Mouse (Mus musculus): ENCODE data around the gene Sec14l1. TPM values are rescaled to one million over a fixed set of nuclear protein-coding genes. Genes with fewer than 3 reads are reported as not detected.

The Sec14l1 gene
- polyA plus RNA-seq, 1 experiment from 2014 or later, result 22.3 TPM

GRCm38 (mm10) chr11:117109179-117109954 is 5.6 kb upstream of the Sec14l1 start:
- H3K27me3 ChIP-seq (replicated peaks; ENCODE audit: control insufficient read depth, insufficient read depth, low read length), result no peaks in the 10 kb centered on the region
- no peaks in the 10 kb centered on the region for H3K36me3 ChIP-seq (ENCODE audit: control insufficient read depth, insufficient read depth, low read length)
- WGBS, result 79% methylated on average over 12 of the region's 12 CpGs
- ATAC-seq (replicated peaks; ENCODE audit: low FRiP score, low TSS enrichment, low read depth), result no peak
- no peak for DNase-seq (ENCODE audit: low spot score)
- H3K9me3 ChIP-seq (ENCODE audit: control insufficient read depth, low read length), result no peaks in the 10 kb centered on the region
- H3K4me2 ChIP-seq (ENCODE audit: low read length), result no peak overlapping the region
- H3K4me3 ChIP-seq (ENCODE audit: low read depth, low read length), result no peak overlapping the region
- H3K4me1 ChIP-seq (replicated peaks; ENCODE audit: control insufficient read depth, insufficient read depth, low read length), result peaks cover 20% of the 10 kb centered on the region
- H3K27ac ChIP-seq (ENCODE audit: low read depth), result peak overlapping the region; percentile 54
- H3K9ac ChIP-seq (ENCODE audit: low read length), result no peak overlapping the region

GRCm38 (mm10) chr11:117111967-117112648 is 2.9 kb upstream of the Sec14l1 start:
- DNase-seq (ENCODE audit: low spot score) (no peak), ATAC-seq (replicated peaks; ENCODE audit: low FRiP score, low TSS enrichment, low read depth) (no peak)
- no peak overlapping the region for H3K9ac ChIP-seq (ENCODE audit: low read length)
- WGBS, result 89% methylated on average over 11 of the region's 11 CpGs
- no peaks in the 10 kb centered on the region for H3K27me3 ChIP-seq (replicated peaks; ENCODE audit: control insufficient read depth, insufficient read depth, low read length)
- no peak overlapping the region for H3K4me3 ChIP-seq (ENCODE audit: low read depth, low read length)
- no peak overlapping the region for H3K4me2 ChIP-seq (ENCODE audit: low read length)
- H3K36me3 ChIP-seq (ENCODE audit: control insufficient read depth, insufficient read depth, low read length), result no peaks in the 10 kb centered on the region
- peaks cover 26% of the 10 kb centered on the region for H3K4me1 ChIP-seq (replicated peaks; ENCODE audit: control insufficient read depth, insufficient read depth, low read length)
- H3K27ac ChIP-seq (ENCODE audit: low read depth), result no peak overlapping the region
- H3K9me3 ChIP-seq (ENCODE audit: control insufficient read depth, low read length), result no peaks in the 10 kb centered on the region

GRCm38 (mm10) chr11:117112649-117113051 is 2.3 kb upstream of the Sec14l1 start:
- ATAC-seq (replicated peaks; ENCODE audit: low FRiP score, low TSS enrichment, low read depth) (no peak), DNase-seq (ENCODE audit: low spot score) (no peak)
- WGBS, result 61% methylated on average over 3 of the region's 3 CpGs
- H3K4me2 ChIP-seq (ENCODE audit: low read length), result no peak overlapping the region
- H3K36me3 ChIP-seq (ENCODE audit: control insufficient read depth, insufficient read depth, low read length), result 0 out of 2 replicates have a peak, but pooled peaks cover 4% of the 10 kb centered on the region
- no peak overlapping the region for H3K27ac ChIP-seq (ENCODE audit: low read depth)
- H3K4me1 ChIP-seq (replicated peaks; ENCODE audit: control insufficient read depth, insufficient read depth, low read length), result peaks cover 31% of the 10 kb centered on the region
- H3K4me3 ChIP-seq (ENCODE audit: low read depth, low read length), result no peak overlapping the region
- no peaks in the 10 kb centered on the region for H3K9me3 ChIP-seq (ENCODE audit: control insufficient read depth, low read length)
- no peaks in the 10 kb centered on the region for H3K27me3 ChIP-seq (replicated peaks; ENCODE audit: control insufficient read depth, insufficient read depth, low read length)
- H3K9ac ChIP-seq (ENCODE audit: low read length), result no peak overlapping the region

- no peak overlapping the region for H3K4me3 ChIP-seq (ENCODE audit: low read depth, low read length)
- no peak for ATAC-seq (replicated peaks; ENCODE audit: low FRiP score, low TSS enrichment, low read depth)
These were observed 1.6 kb upstream of the Sec14l1 start for GRCm38 (mm10) chr11:117113377-117113776.

GRCm38 (mm10) chr11:117114231-117114591 is 757 bp upstream of the Sec14l1 start:
- 0 out of 2 replicates have a peak, but pooled peaks cover 7% of the 10 kb centered on the region for H3K36me3 ChIP-seq (ENCODE audit: control insufficient read depth, insufficient read depth, low read length)
- peak overlapping the region; percentile 95 for H3K27ac ChIP-seq (ENCODE audit: low read depth)
- DNase-seq (ENCODE audit: low spot score) (no peak), ATAC-seq (replicated peaks; ENCODE audit: low FRiP score, low TSS enrichment, low read depth) (no peak)
- 39% methylated on average over 13 of the region's 13 CpGs for WGBS
- no peaks in the 10 kb centered on the region for H3K9me3 ChIP-seq (ENCODE audit: control insufficient read depth, low read length)
- H3K4me2 ChIP-seq (ENCODE audit: low read length), result peak overlapping the region; percentile 54
- H3K9ac ChIP-seq (ENCODE audit: low read length), result peak overlapping the region; percentile 57
- H3K4me1 ChIP-seq (replicated peaks; ENCODE audit: control insufficient read depth, insufficient read depth, low read length), result peaks cover 34% of the 10 kb centered on the region
- 0 out of 2 replicates have a peak, but pooled peaks cover 2% of the 10 kb centered on the region for H3K27me3 ChIP-seq (replicated peaks; ENCODE audit: control insufficient read depth, insufficient read depth, low read length)
- peak overlapping the region; percentile 69 for H3K4me3 ChIP-seq (ENCODE audit: low read depth, low read length)

More at GRCm38 (mm10) chr11:117113377-117113776, 1.6 kb upstream of the Sec14l1 start:
- H3K9me3 ChIP-seq (ENCODE audit: control insufficient read depth, low read length), result no peaks in the 10 kb centered on the region
- 96% methylated on average over 5 of the region's 5 CpGs for WGBS
- peaks cover 35% of the 10 kb centered on the region for H3K4me1 ChIP-seq (replicated peaks; ENCODE audit: control insufficient read depth, insufficient read depth, low read length)
- H3K36me3 ChIP-seq (ENCODE audit: control insufficient read depth, insufficient read depth, low read length), result 0 out of 2 replicates have a peak, but pooled peaks cover 7% of the 10 kb centered on the region
- H3K9ac ChIP-seq (ENCODE audit: low read length), result no peak overlapping the region
- H3K4me2 ChIP-seq (ENCODE audit: low read length), result no peak overlapping the region
- DNase-seq (ENCODE audit: low spot score), result no peak
- 0 out of 2 replicates have a peak, but pooled peaks cover 2% of the 10 kb centered on the region for H3K27me3 ChIP-seq (replicated peaks; ENCODE audit: control insufficient read depth, insufficient read depth, low read length)
- H3K27ac ChIP-seq (ENCODE audit: low read depth), result peak overlapping the region; percentile 95; the same call in 1 of the 2 replicates

GRCm38 (mm10) chr11:117115346-117116219 is 615 bp downstream of the Sec14l1 start:
- Histone ChIP-seq H3K36me3 (ENCODE audit: control insufficient read depth, insufficient read depth, low read length) (0 out of 2 replicates have a peak, but pooled peaks cover 7% of the 10 kb centered on the region), H3K9ac (ENCODE audit: low read length) (peak overlapping the region; percentile 71), H3K9me3 (ENCODE audit: control insufficient read depth, low read length) (no peaks in the 10 kb centered on the region), H3K4me1 (replicated peaks; ENCODE audit: control insufficient read depth, insufficient read depth, low read length) (peaks cover 46% of the 10 kb centered on the region), H3K4me3 (ENCODE audit: low read depth, low read length) (peak overlapping the region; percentile 69), H3K4me2 (ENCODE audit: low read length) (peak overlapping the region; percentile 54), H3K27ac (ENCODE audit: low read depth) (peak overlapping the region; percentile 95), H3K27me3 (replicated peaks; ENCODE audit: control insufficient read depth, insufficient read depth, low read length) (0 out of 2 replicates have a peak, but pooled peaks cover 2% of the 10 kb centered on the region)
- DNase-seq (ENCODE audit: low spot score), result peak; percentile 81
- WGBS, result under 1% methylated on average over 54 of the region's 54 CpGs
- peak; percentile 73; the same call in 1 of the 2 replicates for ATAC-seq (replicated peaks; ENCODE audit: low FRiP score, low TSS enrichment, low read depth)

- WGBS, result 24% methylated on average over 18 of the region's 18 CpGs
- peak overlapping the region; percentile 54 for H3K4me2 ChIP-seq (ENCODE audit: low read length)
- H3K4me3 ChIP-seq (ENCODE audit: low read depth, low read length), result peak overlapping the region; percentile 69
- H3K4me1 ChIP-seq (replicated peaks; ENCODE audit: control insufficient read depth, insufficient read depth, low read length), result peaks cover 56% of the 10 kb centered on the region
- H3K9me3 ChIP-seq (ENCODE audit: control insufficient read depth, low read length), result no peaks in the 10 kb centered on the region
- ATAC-seq (replicated peaks; ENCODE audit: low FRiP score, low TSS enrichment, low read depth), result no peak
- H3K9ac ChIP-seq (ENCODE audit: low read length), result peak overlapping the region; percentile 71
- 0 out of 2 replicates have a peak, but pooled peaks cover 2% of the 10 kb centered on the region for H3K27me3 ChIP-seq (replicated peaks; ENCODE audit: control insufficient read depth, insufficient read depth, low read length)
- no peak for DNase-seq (ENCODE audit: low spot score)
- peak overlapping the region; percentile 95; the same call in 1 of the 2 replicates for H3K27ac ChIP-seq (ENCODE audit: low read depth)
- H3K36me3 ChIP-seq (ENCODE audit: control insufficient read depth, insufficient read depth, low read length), result 0 out of 2 replicates have a peak, but pooled peaks cover 7% of the 10 kb centered on the region
These were observed 1.7 kb downstream of the Sec14l1 start for GRCm38 (mm10) chr11:117116350-117117303.

Measured in intestine, embryonic 14.5 days (tissue).